Mouse (Mus musculus) erythroblast, embryonic 14.5 days (primary cell): ENCODE data around the gene Sirt4. TPM values are rescaled to one million over a fixed set of nuclear protein-coding genes. Genes with fewer than 3 reads are reported as not detected.
A peak's percentile ranks its signal among the peaks of the same experiment; 100 is the strongest.
"Not testable (repeated sequence)": the region's sequence is repeated elsewhere in the genome, so short reads cannot be mapped to it uniquely, and the experiment has no call there.

Source experiments
- H3K27me3 ChIP-seq: 2 replicates; pipeline ENCODE4 v1.6.1; 2012; ENCODE audit warnings: inconsistent platforms; ENCODE audit not compliant: control insufficient read depth
- H3K36me3 ChIP-seq: 2 replicates; pipeline ENCODE4 v1.6.1; 2012; ENCODE audit warnings: mild to moderate bottlenecking, inconsistent platforms; ENCODE audit not compliant: control insufficient read depth
- H3K4me1 ChIP-seq: 2 replicates; pipeline ENCODE4 v1.6.1; 2012; ENCODE audit warnings: inconsistent platforms; ENCODE audit not compliant: control insufficient read depth
- H3K4me3 ChIP-seq: replicated peaks from 2 replicates; pipeline ENCODE3; 2012; ENCODE audit warnings: moderate library complexity, mild to moderate bottlenecking, inconsistent platforms
- H3K9me3 ChIP-seq: 2 replicates; pipeline ENCODE4 v1.6.1; 2012; ENCODE audit warnings: low read length, inconsistent platforms, mixed read lengths; ENCODE audit not compliant: control insufficient read depth
- GATA1 ChIP-seq: IDR thresholded peaks from 2 replicates; pipeline ENCODE4 v1.6.1; 2012; ENCODE audit warnings: low read length, inconsistent platforms, mixed read lengths
- TAL1 ChIP-seq: IDR thresholded peaks from 3 replicates; pipeline ENCODE4 v1.6.1; 2012; ENCODE audit warnings: low read length, inconsistent platforms, mixed read lengths
- polyA plus RNA-seq: library from polyadenylated mRNA; stranded (reverse); fragments of >175 nt; gene quantifications from 2 replicates; pipeline ENCODE4 v1.2.3, GENCODE M21; 2012

Gene Sirt4
- polyA plus RNA-seq, 1 experiment: 0.23 TPM

DNA sequence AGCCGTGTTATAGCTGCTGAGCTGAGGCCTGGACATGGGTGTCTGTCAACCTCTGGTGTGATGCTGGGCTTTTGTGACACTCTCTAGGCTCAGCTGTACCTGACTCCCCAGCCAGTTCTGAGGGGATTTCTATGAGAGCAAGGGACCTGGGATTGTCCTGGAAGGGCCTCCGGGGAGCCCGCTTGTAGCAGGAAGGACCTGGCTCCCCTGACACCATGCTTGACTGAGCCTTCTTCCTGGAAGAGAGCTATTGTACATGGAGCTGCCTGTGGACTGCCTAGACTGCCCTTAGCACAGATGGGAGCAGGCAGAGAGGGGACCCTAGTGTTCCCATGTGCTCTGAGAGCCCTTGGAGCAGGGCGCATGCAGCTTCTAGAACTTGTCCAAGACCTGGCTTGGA, 40.9 kb upstream of the Sirt4 start:
- no peak overlapping the region for H3K4me3 ChIP-seq
- H3K27me3 ChIP-seq: no peaks in the 10 kb centered on the region
- no peaks in the 10 kb centered on the region for H3K9me3 ChIP-seq
- peaks cover 36% of the 10 kb centered on the region for H3K4me1 ChIP-seq
- TF ChIP-seq TAL1 (no peak), GATA1 (no peak)
- H3K36me3 ChIP-seq: no peaks in the 10 kb centered on the region

DNA sequence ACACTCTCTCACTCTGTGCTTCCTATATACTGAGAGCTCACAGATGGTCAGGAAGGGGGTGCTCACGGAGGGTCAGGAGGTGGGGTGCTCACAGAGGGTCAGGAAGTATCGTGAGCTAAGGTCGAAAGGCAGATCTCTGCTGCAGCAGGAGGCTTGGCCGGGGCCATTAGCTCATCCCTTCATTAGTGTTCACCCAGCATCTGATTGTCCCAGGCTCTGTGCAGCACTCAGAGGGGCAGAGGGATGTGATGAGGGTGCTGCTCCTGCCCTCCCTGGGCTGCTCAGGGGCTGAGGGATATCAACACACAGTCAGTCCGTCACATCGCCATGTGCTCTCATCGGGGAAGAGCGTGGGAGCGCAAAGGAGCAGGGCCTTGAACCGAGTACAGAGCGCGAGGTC, 39.9 kb upstream of the Sirt4 start:
- Histone ChIP-seq H3K36me3 (no peaks in the 10 kb centered on the region), H3K9me3 (no peaks in the 10 kb centered on the region), H3K27me3 (no peaks in the 10 kb centered on the region), H3K4me3 (no peak overlapping the region), H3K4me1 (peaks cover 33% of the 10 kb centered on the region)
- no peak for TF ChIP-seq GATA1
- TF ChIP-seq TAL1: no peak

DNA sequence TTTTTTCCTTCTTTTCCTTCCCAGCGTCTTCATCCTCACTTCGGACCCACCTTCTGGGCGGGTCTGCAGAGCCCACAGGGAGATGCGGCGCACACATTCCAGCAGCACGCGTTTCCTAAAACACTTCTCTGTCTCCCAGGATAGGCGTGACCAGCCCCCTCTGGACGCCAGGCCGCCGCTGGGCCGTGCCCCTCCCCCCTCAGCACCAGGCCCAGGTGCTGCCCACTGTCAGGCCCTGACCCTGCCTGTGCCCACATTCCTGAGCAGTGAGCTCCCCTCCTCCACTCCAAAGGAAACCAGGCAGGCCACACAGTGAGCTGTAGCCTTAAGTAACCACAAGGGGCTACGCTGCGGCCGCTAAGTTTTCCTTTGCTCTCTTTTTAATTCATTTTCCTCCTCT, 39.4 kb upstream of the Sirt4 start:
- no peak overlapping the region for H3K4me3 ChIP-seq
- no peak for TF ChIP-seq TAL1
- peaks cover 36% of the 10 kb centered on the region for H3K4me1 ChIP-seq
- H3K9me3 ChIP-seq: no peaks in the 10 kb centered on the region
- H3K36me3 ChIP-seq: no peaks in the 10 kb centered on the region; the same call in 1 of the 2 replicates
- no peaks in the 10 kb centered on the region for H3K27me3 ChIP-seq

DNA sequence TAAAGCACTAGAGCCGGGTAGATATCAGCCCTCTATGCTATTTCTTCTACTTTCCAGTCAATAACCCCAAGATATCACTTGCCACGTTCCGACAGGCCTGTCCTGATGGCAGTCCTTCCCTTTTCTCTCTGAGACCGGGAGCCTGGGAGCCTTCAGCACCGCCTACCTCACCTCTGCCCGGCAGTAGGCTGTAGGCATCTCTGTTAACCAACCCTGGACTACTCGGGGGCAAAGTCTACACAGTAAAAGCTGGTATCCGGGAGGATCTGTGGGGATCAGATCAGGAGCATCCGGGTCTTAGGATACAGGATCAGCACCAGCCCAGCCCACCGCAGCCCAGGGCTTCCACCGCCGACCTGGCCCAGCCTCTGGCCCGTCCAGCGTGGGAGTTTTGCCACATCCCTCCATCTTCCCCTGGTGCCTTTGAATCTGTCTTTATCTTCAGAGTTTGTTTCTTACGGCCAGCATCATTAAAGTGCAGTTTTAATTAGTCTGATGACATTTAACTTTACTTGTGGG, 38.5 kb upstream of the Sirt4 start:
- H3K27me3 ChIP-seq: no peaks in the 10 kb centered on the region
- H3K4me1 ChIP-seq: peaks cover 36% of the 10 kb centered on the region
- H3K9me3 ChIP-seq: no peaks in the 10 kb centered on the region
- H3K36me3 ChIP-seq: no peaks in the 10 kb centered on the region; the same call in none of the 2 replicates
- TF ChIP-seq TAL1: no peak
- no peak overlapping the region for H3K4me3 ChIP-seq

DNA sequence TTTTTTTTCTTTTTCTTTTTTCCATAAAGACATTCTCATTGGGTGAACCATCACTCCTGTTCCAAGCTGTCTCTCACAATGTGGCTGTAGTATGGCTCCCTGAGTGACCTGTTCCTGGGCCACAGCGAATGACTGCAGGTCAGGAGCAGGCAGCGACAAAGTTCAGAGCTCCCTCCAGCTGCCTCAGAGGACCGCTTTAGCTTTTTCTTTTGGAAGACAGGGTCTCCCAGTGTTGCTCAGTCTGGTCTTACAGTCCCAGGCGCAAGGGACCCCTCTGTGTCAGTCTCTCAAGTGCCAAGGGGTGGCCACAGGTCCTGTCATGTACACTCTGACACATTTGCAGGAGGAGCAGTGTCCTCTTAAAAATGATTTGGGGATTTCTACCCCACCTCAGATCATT, 38.0 kb upstream of the Sirt4 start:
- Histone ChIP-seq H3K4me1 (peaks cover 36% of the 10 kb centered on the region), H3K4me3 (no peak overlapping the region), H3K9me3 (no peaks in the 10 kb centered on the region), H3K36me3 (no peaks in the 10 kb centered on the region; the same call in none of the 2 replicates), H3K27me3 (no peaks in the 10 kb centered on the region)
- TF ChIP-seq GATA1 (no peak), TAL1 (no peak)

DNA sequence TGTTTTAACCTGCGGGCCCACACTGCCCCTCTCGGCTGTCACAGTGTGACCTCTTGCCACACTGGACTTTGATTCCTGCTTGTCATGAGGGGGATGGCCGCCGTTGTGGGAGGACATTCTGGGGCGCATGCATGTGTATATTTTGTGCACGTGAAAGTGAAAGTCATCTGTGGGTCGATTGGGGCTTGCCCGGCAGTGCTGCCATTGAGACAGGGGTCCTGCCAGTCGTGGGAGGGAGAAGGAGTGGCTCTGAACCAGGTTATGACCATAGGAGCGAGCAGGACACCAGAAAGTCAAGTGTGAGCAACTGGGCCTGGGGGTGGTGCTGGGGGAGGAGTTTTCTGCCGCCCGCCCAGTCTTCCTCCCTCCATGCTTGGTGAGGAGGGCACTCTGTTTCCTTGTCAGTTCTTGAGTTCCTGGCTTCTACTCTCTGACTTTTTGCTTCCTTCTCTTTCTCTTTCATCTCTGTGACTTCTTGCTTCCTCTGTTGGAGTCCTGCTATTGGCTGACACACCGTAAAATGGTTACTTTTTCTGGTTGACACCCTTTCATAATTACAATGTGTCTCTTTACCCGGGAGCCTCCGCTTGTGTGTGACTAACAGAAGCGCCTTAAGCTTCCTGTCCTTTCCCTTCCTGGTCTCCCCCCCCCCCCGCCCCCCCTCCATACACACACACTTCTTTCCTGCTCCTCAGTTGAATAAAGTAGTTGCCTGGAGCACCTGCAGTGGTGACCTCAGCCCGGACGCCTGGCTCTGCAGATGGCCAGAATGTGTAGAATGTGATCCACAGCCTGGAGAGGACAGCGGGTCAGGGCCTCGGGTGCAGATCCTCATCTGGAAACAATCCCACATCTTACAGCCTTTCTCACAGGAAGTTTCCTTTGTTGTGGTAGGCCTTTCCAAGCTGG, 37.3 kb upstream of the Sirt4 start:
- H3K36me3 ChIP-seq: no peaks in the 10 kb centered on the region; the same call in none of the 2 replicates
- no peaks in the 10 kb centered on the region for H3K9me3 ChIP-seq
- H3K27me3 ChIP-seq: no peaks in the 10 kb centered on the region
- H3K4me3 ChIP-seq: peak overlapping the region; percentile 58
- H3K4me1 ChIP-seq: peaks cover 36% of the 10 kb centered on the region
- TF ChIP-seq GATA1: no peak
- TF ChIP-seq TAL1: no peak

DNA sequence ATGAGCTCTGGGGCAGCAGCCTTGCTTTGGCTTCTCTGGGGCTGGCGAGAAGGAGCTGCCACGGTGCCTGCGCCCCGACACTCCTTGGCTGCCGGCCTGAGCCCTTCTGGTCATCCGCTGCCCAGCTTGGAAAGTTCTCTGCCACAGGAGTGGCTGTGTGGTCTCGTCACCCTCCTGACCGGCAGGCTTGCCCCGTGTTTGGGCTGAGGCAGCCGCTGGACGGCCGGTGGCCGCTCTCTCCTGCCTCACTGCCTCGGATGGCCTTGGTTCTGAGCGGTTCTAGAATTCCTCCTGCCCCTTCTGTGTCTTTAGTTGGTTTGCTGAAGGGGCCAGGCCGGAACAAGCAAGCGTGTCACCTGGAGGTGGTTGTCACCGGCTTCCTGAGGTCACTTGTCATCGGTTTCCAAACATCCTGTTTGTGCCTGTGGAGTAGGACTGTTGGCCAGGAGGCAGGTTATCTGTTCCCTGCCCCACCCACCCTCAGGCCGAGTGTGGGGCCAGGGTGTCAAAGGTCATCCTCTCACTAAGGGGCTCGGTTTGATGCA, 35.9 kb upstream of the Sirt4 start:
- H3K27me3 ChIP-seq: no peaks in the 10 kb centered on the region
- no peak for TF ChIP-seq GATA1
- no peak for TF ChIP-seq TAL1
- no peak overlapping the region for H3K4me3 ChIP-seq

DNA sequence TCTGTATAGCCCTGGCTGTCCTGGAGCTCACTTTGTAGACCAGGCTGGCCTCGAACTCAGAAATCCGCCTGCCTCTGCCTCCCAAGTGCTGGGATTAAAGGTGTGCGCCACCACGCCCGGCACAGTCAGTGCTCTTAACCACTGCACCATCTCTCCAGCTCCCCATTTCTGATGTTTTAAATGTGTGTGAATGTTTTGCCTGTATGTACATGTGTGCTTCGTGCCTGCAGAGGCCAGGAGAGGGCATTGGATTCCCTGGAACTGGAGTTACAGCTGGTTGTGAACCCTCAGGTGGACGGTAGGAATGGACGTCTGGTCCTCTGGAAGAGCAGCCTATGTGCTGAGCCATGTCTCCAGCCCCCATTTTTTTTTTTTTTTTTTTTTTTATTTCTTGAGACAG, 33.7 kb upstream of the Sirt4 start:
- H3K27me3 ChIP-seq, H3K4me3 ChIP-seq, H3K9me3 ChIP-seq, H3K36me3 ChIP-seq: not testable (repeated sequence)
- peaks cover 46% of the 10 kb centered on the region for H3K4me1 ChIP-seq

More for the DNA sequence above, 35.9 kb upstream of the Sirt4 start:
- Histone ChIP-seq H3K4me1 (peaks cover 42% of the 10 kb centered on the region), H3K36me3 (no peaks in the 10 kb centered on the region; the same call in none of the 2 replicates), H3K9me3 (no peaks in the 10 kb centered on the region)

DNA sequence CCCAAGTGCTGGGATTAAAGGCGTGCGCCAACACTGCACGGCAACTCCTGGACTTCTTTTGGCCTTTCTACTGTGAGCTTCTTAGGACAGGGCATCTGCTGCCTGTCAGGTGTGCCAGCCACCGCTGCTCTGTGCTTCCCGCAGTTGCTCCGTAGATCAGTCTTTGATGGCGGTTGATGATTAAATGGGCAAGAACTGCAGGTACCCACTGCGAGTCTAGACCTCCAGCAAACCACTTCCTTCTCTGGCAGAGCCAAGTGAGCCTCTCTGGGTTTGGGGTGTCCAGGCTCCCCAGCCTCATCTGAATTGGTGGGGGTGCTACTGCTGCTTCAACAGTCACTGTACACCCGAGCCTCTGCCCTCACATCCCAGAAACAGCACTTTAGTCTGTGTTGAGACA, 33.0 kb upstream of the Sirt4 start:
- no peak for TF ChIP-seq GATA1
- no peak for TF ChIP-seq TAL1
- no peaks in the 10 kb centered on the region; the same call in none of the 2 replicates for H3K36me3 ChIP-seq
- H3K27me3 ChIP-seq: no peaks in the 10 kb centered on the region
- H3K4me1 ChIP-seq: peaks cover 41% of the 10 kb centered on the region
- H3K9me3 ChIP-seq: no peaks in the 10 kb centered on the region
- no peak overlapping the region for H3K4me3 ChIP-seq
